Mouse (Mus musculus) myocyte (in vitro differentiated cells): ENCODE results near the gene Vmn1r3.
"Not testable (repeated sequence)": the region's sequence is repeated elsewhere in the genome, so short reads cannot be mapped to it uniquely, and the experiment has no call there.

Experiments used
- POLR2A ChIP-seq: IDR thresholded peaks from one replicate; pipeline ENCODE4 v1.6.1; 2011; ENCODE audit warnings: low read depth, mild to moderate bottlenecking, control low read depth, moderate library complexity; ENCODE audit not compliant: insufficient read length
- USF1 ChIP-seq: IDR thresholded peaks from one replicate; pipeline ENCODE4 v1.6.1; 2011; ENCODE audit warnings: low read depth, mild to moderate bottlenecking, control low read depth, moderate library complexity

GRCm38 (mm10) chr4:3153320-3153719 is 31.8 kb downstream of the Vmn1r3 start:
- TF ChIP-seq POLR2A, USF1: not testable (repeated sequence)
